23 mouse cellular contexts compared by ENCODE assay signal in genomic region chr1:176039923-176040322, GRCm38 (mm10).
"Had no signal": no experiment of that assay in that cellular context is flagged by ENCODE, and none has a peak within 500 bp of the region (broad histone marks: within the 10 kb centered on the region; RNA-seq: fewer than 3 reads in every experiment).

No protein-coding gene starts in this region.

- H3K36me3 ChIP-seq: heart, embryonic 10.5 days; heart, embryonic 12.5 days; hindbrain, embryonic 10.5 days; hindbrain, embryonic 13.5 days; hindbrain, embryonic 15.5 days; kidney, embryonic 15.5 days; limb, embryonic 10.5 days; limb, embryonic 12.5 days had no signal

- H3K9ac ChIP-seq: heart, embryonic 12.5 days; hindbrain, embryonic 13.5 days; hindbrain, embryonic 15.5 days; kidney, embryonic 15.5 days; limb, embryonic 12.5 days had no signal

- H3K4me1 ChIP-seq: hindbrain, embryonic 10.5 days; hindbrain, embryonic 13.5 days; kidney, embryonic 15.5 days; limb, embryonic 10.5 days; limb, embryonic 12.5 days had no signal

- DNase-seq: gastrocnemius, adult 2 months; gastrocnemius, postnatal 10 days; gastrocnemius, postnatal 25 days; heart, adult 18-20 months; heart, postnatal 10 days; heart, postnatal 4 days; kidney, adult 11 months; kidney, adult 2 months; kidney, adult 9 months; kidney, postnatal 14 days; kidney, postnatal 36 days had no signal

- H3K4me3 ChIP-seq: gastrocnemius, adult 2 months; heart, embryonic 10.5 days; heart, embryonic 12.5 days; hindbrain, embryonic 10.5 days; hindbrain, embryonic 13.5 days; hindbrain, embryonic 15.5 days; kidney, embryonic 15.5 days; left cerebral cortex, adult 2 months; limb, embryonic 10.5 days; limb, embryonic 12.5 days had no signal

- H3K27me3 ChIP-seq: hindbrain, embryonic 13.5 days; hindbrain, embryonic 15.5 days; kidney, embryonic 15.5 days; limb, embryonic 12.5 days had no signal

- H3K9me3 ChIP-seq: heart, embryonic 10.5 days; hindbrain, embryonic 10.5 days; hindbrain, embryonic 13.5 days; hindbrain, embryonic 15.5 days; kidney, embryonic 15.5 days; limb, embryonic 10.5 days; limb, embryonic 12.5 days had no signal

- ATAC-seq: hindbrain, postnatal 0 days; intestine, embryonic 16.5 days had no signal

- H3K27ac ChIP-seq: gastrocnemius, adult 2 months; heart, embryonic 10.5 days; hindbrain, embryonic 10.5 days; hindbrain, embryonic 13.5 days; hindbrain, embryonic 15.5 days; hindbrain, postnatal 0 days; kidney, embryonic 15.5 days; kidney, postnatal 0 days; left cerebral cortex, adult 2 months; limb, embryonic 10.5 days; limb, embryonic 12.5 days had no signal

- H3K4me2 ChIP-seq: heart, embryonic 12.5 days; hindbrain, embryonic 13.5 days; hindbrain, embryonic 15.5 days; kidney, embryonic 15.5 days; limb, embryonic 12.5 days had no signal
